Mouse (Mus musculus) MEL (cell line): ENCODE data around the gene Shprh.

Experiments
- CTCF ChIP-seq, 3 experiments: IDR thresholded peaks in 2 of 3; conservative IDR thresholded peaks in 1 of 3; 2 replicates each; pipeline ENCODE4 v1.5.1; 2011 to 2012; ENCODE audit warnings: low read length in 3 of 3, low read depth in 2 of 3, mild to moderate bottlenecking in 2 of 3, improper control_type of control experiment in 1 of 3, inconsistent platforms in 1 of 3, mixed read lengths in 1 of 3, moderate library complexity in 1 of 3; ENCODE audit not compliant: control insufficient read depth in 1 of 3, insufficient read depth in 1 of 3, poor library complexity in 1 of 3, severe bottlenecking in 1 of 3
- EP300 ChIP-seq, 2 experiments: IDR thresholded peaks; 2 replicates each; pipeline ENCODE4 v1.6.1; 2011; ENCODE audit warnings: improper control_type of control experiment in 2 of 2, low read length in 2 of 2, low read depth in 1 of 2, mild to moderate bottlenecking in 1 of 2
- ETS1 ChIP-seq: IDR thresholded peaks from 2 replicates; pipeline ENCODE4 v1.6.1; 2012; ENCODE audit warnings: low read depth, mild to moderate bottlenecking, inconsistent platforms, low read length, improper control_type of control experiment, moderate library complexity
- GATA1 ChIP-seq: IDR thresholded peaks from 2 replicates; pipeline ENCODE4 v1.6.1; 2011; ENCODE audit warnings: low read depth, low read length, improper control_type of control experiment
- NRF1 ChIP-seq: IDR thresholded peaks from 2 replicates; pipeline ENCODE4 v1.6.1; 2014; ENCODE audit warnings: low read depth, mild to moderate bottlenecking, inconsistent platforms, low read length, improper control_type of control experiment, moderate library complexity; ENCODE audit not compliant: poor library complexity, insufficient read depth, severe bottlenecking
- POLR2A ChIP-seq, 2 experiments: IDR thresholded peaks; 2 replicates each; pipeline ENCODE4 v1.6.1; 2011 to 2012; ENCODE audit warnings: low read length in 2 of 2, mild to moderate bottlenecking in 2 of 2, control low read depth in 1 of 2, improper control_type of control experiment in 1 of 2, low read depth in 1 of 2, moderate library complexity in 1 of 2; ENCODE audit not compliant: control insufficient read depth in 1 of 2, insufficient read depth in 1 of 2, poor library complexity in 1 of 2
- RAD21 ChIP-seq: IDR thresholded peaks from 2 replicates; pipeline ENCODE4 v1.6.1; 2011; ENCODE audit warnings: mild to moderate bottlenecking, low read depth, low read length, improper control_type of control experiment
- TAL1 ChIP-seq: IDR thresholded peaks from 2 replicates; pipeline ENCODE4 v1.6.1; 2012; ENCODE audit warnings: mild to moderate bottlenecking, inconsistent platforms, low read length, moderate library complexity, mixed read lengths
- TCF12 ChIP-seq: IDR thresholded peaks from 2 replicates; pipeline ENCODE4 v1.6.1; 2014; ENCODE audit warnings: low read depth, mild to moderate bottlenecking, inconsistent platforms, low read length, improper control_type of control experiment, moderate library complexity
- USF1 ChIP-seq: IDR thresholded peaks from 2 replicates; pipeline ENCODE4 v1.6.1; 2014; ENCODE audit warnings: low read depth, mild to moderate bottlenecking, inconsistent platforms, low read length, improper control_type of control experiment, moderate library complexity
- ZC3H11A ChIP-seq: IDR thresholded peaks from 2 replicates; pipeline ENCODE4 v1.6.1; 2012; ENCODE audit warnings: low read depth, mild to moderate bottlenecking, inconsistent platforms, low read length, improper control_type of control experiment

- TF ChIP-seq NRF1 (peak; percentile 100), ZC3H11A (no peak), ETS1 (peak; percentile 79), TCF12 (peak; percentile 36; the same call in 1 of the 2 replicates), USF1 (0 out of 2 replicates have a peak, but pooled peaks have one; percentile 10), GATA1 (no peak), CTCF (IDR thresholded peaks at IDR 0.05 in 2 of 3, conservative IDR thresholded peaks at IDR 0.05 in 1 of 3; ENCODE audit: control insufficient read depth in 1 of 3, insufficient read depth in 1 of 3, low read depth in 2 of 3, low read length in 3 of 3, poor library complexity in 1 of 3, severe bottlenecking in 1 of 3) (no peak), RAD21 (no peak), TAL1 (no peak), EP300 (IDR thresholded peaks at IDR 0.05; ENCODE audit: low read depth in 1 of 2, low read length in 2 of 2) (no peak; a peak in 1 of 4 replicates), POLR2A (IDR thresholded peaks at IDR 0.05; ENCODE audit: control insufficient read depth in 1 of 2, insufficient read depth in 1 of 2, low read depth in 1 of 2, low read length in 2 of 2, poor library complexity in 1 of 2) (peak; percentile 56 to 82; a peak in 3 of 4 replicates)
Measured at GRCm38 (mm10) chr10:11148884-11149741, at the start of gene Shprh.
